Mouse (Mus musculus) brain, embryonic 14.5 days (tissue): ENCODE data around the gene Acat3.

Experiments
- CTCF ChIP-seq: fragments of 200-500 bp; IDR thresholded peaks from 2 replicates; pipeline ENCODE4 v1.5.1; 2012; ENCODE audit warnings: inconsistent platforms, mild to moderate bottlenecking, moderate library complexity, borderline replicate concordance; ENCODE audit not compliant: insufficient read depth, insufficient read length; ENCODE audit errors: extremely low read depth
- POLR2A ChIP-seq: fragments of 200-500 bp; IDR thresholded peaks from 2 replicates; pipeline ENCODE4 v1.6.1; 2012; ENCODE audit warnings: mild to moderate bottlenecking, inconsistent platforms, borderline replicate concordance; ENCODE audit not compliant: poor library complexity, insufficient read depth, insufficient read length, severe bottlenecking; ENCODE audit errors: extremely low read depth

DNA sequence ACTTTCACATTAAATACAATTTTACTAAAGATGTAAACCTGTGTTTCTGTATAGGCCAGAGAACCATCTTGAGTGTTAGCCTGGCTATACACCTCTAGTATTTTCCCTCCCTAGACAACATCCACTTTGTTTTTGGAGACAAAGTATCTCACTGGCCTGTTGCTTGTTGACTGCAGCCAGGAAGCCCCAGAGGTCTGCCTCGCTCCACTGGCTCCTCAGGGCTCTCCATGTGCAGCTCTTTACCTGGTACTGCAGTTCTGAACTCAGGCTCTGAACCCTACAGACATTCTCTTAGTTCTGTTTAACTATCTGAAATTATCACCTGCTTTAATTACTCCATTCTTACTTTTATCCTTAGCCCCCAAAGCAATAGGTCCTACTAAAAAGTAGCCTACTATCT lies 38.1 kb upstream of the Acat3 start:
- TF ChIP-seq CTCF (no peak), POLR2A (no peak)
